Mouse (Mus musculus) hindbrain, embryonic 13.5 days (tissue): Measurements from ENCODE around the gene Btbd35f3. TPM values are rescaled to one million over a fixed set of nuclear protein-coding genes. Genes with fewer than 3 reads are reported as not detected.
"Not testable (repeated sequence)": the region's sequence is repeated elsewhere in the genome, so short reads cannot be mapped to it uniquely, and the experiment has no call there.

ENCODE experiments used
- ATAC-seq: fragments of 200-750 bp; cut with Nextera tagmentation; 2 replicates; pipeline ENCODE4 v1.8.0; 2017; ENCODE audit warnings: moderate TSS enrichment; ENCODE audit not compliant: low FRiP score
- H3K27ac ChIP-seq: fragments of 300-500 bp; sonication (generic); 2 replicates; pipeline ENCODE4 v1.5.1; 2015; ENCODE audit warnings: inconsistent platforms, mild to moderate bottlenecking, moderate library complexity
- H3K27me3 ChIP-seq: fragments of 300-500 bp; sonication (generic); 2 replicates; pipeline ENCODE4 v1.6.1; 2015; ENCODE audit warnings: mild to moderate bottlenecking, inconsistent platforms
- H3K36me3 ChIP-seq: fragments of 300-500 bp; sonication (generic); 2 replicates; pipeline ENCODE4 v1.6.1; 2015; ENCODE audit warnings: mild to moderate bottlenecking, inconsistent platforms
- H3K4me1 ChIP-seq: fragments of 300-500 bp; sonication (generic); replicated peaks from 2 replicates; pipeline ENCODE4 v1.6.1; 2015; ENCODE audit warnings: inconsistent platforms
- H3K4me2 ChIP-seq: fragments of 300-500 bp; sonication (generic); 2 replicates; pipeline ENCODE4 v1.6.1; 2015; ENCODE audit warnings: inconsistent platforms, mild to moderate bottlenecking, moderate library complexity
- H3K4me3 ChIP-seq: fragments of 300-500 bp; sonication (generic); 2 replicates; pipeline ENCODE4 v1.5.1; 2015; ENCODE audit warnings: mild to moderate bottlenecking, inconsistent platforms
- H3K9ac ChIP-seq: fragments of 300-500 bp; sonication (generic); 2 replicates; pipeline ENCODE4 v1.6.1; 2015; ENCODE audit warnings: mild to moderate bottlenecking, inconsistent platforms
- H3K9me3 ChIP-seq: fragments of 300-500 bp; sonication (generic); 2 replicates; pipeline ENCODE4 v1.6.1; 2016; ENCODE audit warnings: inconsistent platforms
- WGBS: fragments of 180-500 bp; shearing (Covaris S2); methylation state at CpG from one replicate; pipeline ENCODE4 v1.1.7; 2015; 5-methylcytosine and 5-hydroxymethylcytosine counted together
- polyA plus RNA-seq: library from polyadenylated mRNA; unstranded; fragments of >200 nt; fragmentation: Nextera tagmentation; extraction: Ambion mirVana; gene quantifications from 2 replicates; pipeline ENCODE4 v1.2.1, GENCODE M21; 2015

Gene Btbd35f3
- not detected in 2 replicates for polyA plus RNA-seq

- no CpG with 5 or more reads among the region's 3 CpGs for WGBS
These were observed at the start of gene Btbd35f3 for GRCm38 (mm10) chrX:4037374-4037773. Btbd35f3 (plus strand) TSS chrX:4037674.

More at GRCm38 (mm10) chrX:4037374-4037773, at the start of gene Btbd35f3:
- not testable (repeated sequence) for H3K27me3 ChIP-seq, H3K4me1 ChIP-seq, H3K36me3 ChIP-seq, H3K27ac ChIP-seq, H3K9me3 ChIP-seq, ATAC-seq, H3K4me3 ChIP-seq, H3K4me2 ChIP-seq, H3K9ac ChIP-seq

Other genes with a start within 250 kb of the Btbd35f3 start
- not detected in 2 replicates for gene Btbd35f16, start 80.7 kb upstream of the Btbd35f3 start, polyA plus RNA-seq
- not detected in 2 replicates for gene Btbd35f28, start 158.9 kb downstream of the Btbd35f3 start, polyA plus RNA-seq